Mouse (Mus musculus) left cerebral cortex, adult 8-10 months (tissue): ENCODE results near the gene Dcakd. TPM values are rescaled to one million over a fixed set of nuclear protein-coding genes. Genes with fewer than 3 reads are reported as not detected.

Source experiments
- DNase-seq, 2 experiments: peaks; one replicate each; pipeline ENCODE4 v3.0.0; 2022; ENCODE audit warnings: low spot score in 2 of 2
- total RNA-seq, 4 experiments: library from RNA; stranded (reverse); gene quantifications; 2 replicates each; pipeline ENCODE4 v1.2.4; 2022

Dcakd gene
- total RNA-seq, 4 experiments from 2014 or later = 36.7 to 45.3 (median 40.8) TPM

DNA sequence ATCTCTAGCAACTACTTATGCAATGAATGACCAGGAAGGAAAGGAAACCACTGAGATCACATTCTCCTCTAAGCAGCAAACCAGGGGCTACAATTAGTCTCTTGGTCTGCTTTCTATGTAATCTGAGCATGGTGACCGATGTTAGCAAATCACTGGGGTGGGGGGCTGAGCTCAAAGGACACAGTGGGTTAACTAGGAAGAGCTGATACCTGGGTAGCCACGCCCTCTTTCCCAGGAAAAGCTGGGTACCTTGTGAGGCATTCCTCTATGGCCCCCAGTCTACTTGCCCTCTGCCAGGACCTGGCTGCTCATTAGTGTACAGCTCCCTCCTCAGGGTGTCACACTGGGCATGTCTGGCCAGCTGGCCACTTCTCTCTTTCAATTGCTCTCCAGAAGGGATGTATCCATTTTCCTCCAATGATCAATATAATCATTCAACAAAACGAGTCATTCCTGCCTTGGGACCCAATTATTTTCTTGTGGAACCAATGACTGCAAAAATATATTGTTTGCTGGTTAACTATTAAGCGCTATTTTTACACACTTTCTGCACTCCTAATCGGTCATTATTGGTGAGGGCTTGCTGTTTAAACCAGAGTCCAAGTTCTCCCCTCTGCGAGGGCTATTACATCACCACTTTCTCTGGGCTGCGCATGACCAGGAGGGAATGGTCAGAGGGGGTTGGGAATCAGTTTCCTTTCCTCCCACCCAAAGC lies 21.7 kb downstream of the Dcakd start:
- no peak for DNase-seq

- DNase-seq = no peak
Measured at GRCm38 (mm10) chr11:103005254-103005981, 22.7 kb downstream of the Dcakd start.

DNA sequence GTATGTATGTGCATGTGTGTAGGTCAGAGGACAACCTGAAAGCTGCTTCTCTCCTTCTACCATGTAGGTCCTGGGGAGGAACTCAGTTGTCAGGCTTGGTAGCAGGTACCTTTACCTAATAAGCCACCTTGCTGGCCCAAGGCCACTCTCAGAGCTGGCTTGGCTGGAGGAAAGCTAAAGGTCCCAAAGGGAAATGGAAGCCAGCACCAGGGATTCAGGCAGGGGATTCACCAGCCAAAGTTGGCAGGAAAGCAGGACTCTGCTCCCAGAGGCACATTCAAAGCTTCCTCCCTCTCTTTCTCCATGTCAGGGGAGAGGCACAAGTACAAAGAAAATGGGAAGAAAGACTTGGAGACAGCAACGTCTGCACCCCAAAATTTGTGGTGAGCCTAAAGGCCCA lies 23.3 kb downstream of the Dcakd start:
- DNase-seq = no peak

DNA sequence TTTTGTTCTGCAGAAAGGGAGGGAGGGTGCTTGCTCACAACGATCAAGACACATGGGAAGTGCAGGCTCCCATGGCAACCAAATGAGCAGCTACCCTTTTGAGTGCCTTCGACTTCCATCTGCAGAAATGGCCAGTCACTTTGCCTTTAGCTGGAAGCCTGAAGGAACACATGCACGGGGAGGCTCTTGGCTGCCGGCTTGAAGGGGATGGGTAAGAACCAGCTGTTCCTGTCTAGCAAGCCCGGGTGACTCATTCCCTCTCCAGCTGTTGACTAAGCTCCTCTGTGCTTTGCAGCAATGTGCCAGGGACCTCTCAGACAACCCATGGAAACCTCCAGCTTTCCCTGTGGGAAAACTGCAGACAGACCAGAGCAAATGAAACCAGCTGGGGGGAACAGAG lies 24.9 kb downstream of the Dcakd start:
- peak; percentile 39 to 91 for DNase-seq

DNA sequence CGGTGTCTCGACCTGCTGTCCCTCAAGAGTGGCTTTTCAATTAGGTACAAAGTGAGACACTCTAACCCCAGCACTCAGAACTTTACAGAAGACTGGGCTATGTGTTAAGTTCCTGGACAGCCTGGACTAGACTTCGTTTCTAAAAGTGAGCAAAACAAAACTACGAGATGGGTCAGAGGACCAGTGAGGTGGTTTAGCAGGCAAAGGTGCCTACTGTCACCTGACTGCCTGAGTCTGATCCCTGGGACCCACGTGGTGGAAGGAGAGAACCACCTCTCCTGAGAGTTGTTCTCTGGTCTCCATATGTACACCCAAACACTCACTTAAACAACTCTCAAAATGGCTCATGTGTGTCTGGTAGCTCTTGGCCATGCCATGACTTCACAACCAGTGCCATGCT lies 27.1 kb downstream of the Dcakd start:
- no peak for DNase-seq

DNA sequence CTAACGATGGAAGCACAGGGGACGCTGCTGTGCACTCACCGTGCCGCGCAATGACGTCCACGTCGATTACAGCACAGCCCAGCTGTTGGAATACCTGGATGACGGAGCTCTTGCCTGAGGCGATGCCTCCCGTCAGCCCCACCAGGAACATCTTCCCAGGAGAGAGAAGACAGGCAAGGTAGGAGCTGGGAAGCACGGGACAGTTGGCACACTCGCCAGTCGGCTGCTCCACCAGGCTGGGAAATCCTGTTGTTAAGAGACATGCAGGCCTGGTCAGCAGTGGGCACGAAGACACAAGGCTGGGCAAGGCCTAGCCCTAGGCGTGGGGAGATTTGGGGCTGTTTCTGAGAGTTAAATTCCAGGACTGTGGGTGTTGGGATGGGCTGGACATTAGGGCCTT lies 28.0 kb downstream of the Dcakd start:
- DNase-seq = no peak

DNA sequence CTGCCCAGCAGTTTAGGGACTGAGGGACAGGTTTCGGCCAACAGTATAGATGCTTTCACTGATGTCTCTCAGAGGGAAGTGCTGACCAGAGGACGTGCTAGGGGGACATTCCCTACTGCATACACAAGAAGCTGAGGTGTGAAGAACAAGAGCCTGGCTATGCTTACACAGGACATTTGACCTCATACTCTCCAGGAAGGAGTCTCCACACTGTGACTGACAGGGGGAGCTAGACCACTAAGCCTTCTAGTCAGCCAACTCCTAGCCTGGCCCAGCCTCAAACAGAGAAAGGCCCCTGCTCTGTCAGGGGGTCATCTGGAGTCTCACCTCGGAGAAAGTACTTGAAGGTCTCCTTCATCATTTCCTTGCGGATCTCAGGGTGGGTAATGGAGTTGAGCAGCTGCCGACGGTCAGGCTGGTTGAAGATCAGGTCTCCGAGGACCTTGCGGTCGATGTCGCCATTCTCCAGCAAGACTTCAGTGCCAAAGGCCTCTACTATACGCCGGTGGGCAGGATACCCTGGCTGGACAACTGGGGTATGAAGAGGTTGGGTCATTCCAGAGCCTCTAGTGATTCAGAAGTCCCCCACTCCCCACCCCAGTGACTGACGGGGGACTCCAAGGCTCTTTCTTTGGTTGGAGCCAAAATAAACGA lies 28.7 kb downstream of the Dcakd start:
- no peak for DNase-seq

DNA sequence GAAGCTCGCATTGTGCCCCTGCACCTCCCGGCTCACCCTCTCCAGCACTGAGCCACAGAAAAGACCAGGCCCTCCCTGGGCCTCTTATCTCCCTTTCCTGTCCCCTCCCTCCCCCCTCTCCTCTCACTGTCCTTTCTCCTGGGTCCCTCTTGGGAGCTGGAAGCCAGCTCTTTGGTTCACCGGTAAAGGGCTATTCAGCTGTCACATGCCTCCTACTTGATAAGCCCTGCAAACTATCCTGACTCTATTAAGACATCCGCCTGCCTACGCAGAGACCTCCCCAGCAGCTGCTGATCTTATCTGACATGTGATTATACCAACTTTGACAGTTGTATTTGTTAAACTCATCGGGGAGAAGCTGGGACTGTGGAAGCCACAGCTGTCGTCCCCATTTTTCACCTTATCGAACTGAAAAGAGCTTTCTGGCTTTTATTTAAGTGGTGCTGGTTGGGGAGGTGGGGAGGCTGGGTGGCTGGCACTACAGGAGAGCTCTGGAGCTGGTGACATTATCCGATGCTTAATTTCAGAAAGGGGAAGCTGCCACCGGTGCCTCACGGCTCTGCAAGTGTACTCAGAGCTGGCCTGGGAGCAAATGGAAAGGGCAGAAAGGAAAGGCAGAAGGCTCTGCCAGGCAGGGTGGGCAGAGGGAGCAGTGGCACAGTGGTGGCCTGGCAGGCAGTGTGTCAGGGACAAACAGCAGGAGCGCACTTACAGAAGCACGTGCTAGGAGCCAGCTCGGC lies 29.4 kb downstream of the Dcakd start:
- DNase-seq = no peak

GRCm38 (mm10) chr11:102998254-102998576 lies 29.9 kb downstream of the Dcakd start:
- DNase-seq = no peak

DNA sequence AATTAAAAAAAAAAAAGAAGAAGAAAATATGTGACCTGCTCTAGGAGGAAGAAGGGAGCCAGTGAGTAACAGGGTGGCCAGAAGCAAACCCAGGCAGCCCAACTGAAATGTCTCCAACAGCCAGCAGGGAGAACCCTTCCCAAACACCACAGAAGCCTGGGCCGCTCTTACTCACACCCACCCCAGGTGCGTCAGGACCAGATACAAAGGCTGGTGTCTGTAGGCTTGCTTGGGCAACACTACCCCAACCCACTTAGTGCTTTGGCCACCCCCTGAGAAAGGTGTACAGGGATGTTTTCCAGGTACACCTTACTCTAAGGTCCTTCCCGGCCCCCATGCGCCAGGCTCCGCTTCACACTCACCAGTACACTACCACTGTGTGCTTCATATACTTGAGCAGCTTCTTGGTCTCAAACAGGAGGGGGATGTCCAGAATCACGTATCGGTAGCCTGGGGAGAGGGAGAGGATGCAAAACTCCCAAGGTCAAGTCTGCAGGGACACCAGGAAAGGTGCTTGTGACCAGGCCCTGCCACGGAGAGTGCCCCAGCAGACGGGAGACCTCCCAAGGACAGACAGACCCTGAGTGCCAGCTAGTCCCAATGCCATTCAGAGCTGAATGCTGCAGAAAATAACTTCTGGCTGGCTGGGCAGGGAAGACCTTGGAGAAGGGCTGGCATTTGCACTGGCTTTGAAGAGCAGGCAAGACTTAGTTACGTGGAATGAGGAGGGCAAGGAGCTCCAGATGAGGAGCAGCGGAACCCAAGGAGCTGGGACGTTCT lies 31.0 kb downstream of the Dcakd start:
- DNase-seq = no peak

DNA sequence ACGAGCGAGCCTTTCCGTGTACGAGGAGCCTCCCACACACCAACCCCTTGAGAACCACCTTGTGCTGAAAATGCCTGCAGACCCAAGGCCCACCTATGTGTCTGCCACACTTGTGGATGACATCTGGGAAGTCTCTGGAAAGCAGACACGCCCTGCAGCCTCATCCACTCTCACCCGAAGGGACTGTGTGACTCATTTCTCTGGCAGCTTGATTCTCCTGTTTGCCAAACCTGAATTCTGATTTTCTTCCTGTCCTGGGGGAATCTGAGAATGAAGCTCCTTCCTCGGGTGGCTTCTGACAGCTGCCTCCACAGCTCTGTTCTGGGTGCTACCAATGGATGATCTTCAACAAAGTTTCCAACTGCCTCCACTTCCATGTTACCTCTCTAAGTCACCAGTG lies 31.7 kb downstream of the Dcakd start:
- DNase-seq = no peak

GRCm38 (mm10) chr11:102994952-102995351 lies 33.2 kb downstream of the Dcakd start:
- no peak for DNase-seq

GRCm38 (mm10) chr11:102993420-102994029 lies 34.6 kb downstream of the Dcakd start:
- DNase-seq = no peak

- DNase-seq = peak in 1 of 2 experiments; percentile 47
Measured at GRCm38 (mm10) chr11:102992940-102993339, 35.2 kb downstream of the Dcakd start.

GRCm38 (mm10) chr11:102991681-102992080 lies 36.5 kb downstream of the Dcakd start:
- DNase-seq = no peak

GRCm38 (mm10) chr11:102990152-102990663 lies 37.9 kb downstream of the Dcakd start:
- DNase-seq = no peak

DNA sequence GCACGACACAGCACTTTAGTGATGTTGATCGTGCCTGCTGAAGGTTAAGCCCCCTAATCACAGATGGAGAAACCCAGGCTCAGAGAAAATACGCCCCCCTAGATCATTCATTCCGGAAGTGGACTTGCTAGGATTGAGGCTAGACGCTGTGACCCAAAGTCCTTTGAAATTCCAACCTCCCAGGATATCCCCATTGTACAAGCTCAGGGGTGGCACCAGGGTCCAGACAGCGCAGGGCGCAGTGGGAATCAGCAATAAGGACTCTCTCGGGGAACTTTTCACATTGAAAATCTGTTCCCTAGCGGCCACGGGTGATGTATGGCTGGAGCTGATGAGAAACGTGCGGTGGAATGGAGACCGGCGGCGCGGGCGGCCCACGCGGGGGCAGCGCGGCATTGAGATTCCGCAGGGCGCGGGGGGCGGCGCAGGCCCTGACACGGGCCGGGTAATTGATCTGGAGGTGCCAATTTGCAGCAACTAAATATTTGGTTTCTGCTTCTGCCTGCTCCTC lies 38.4 kb downstream of the Dcakd start:
- DNase-seq = no peak

DNA sequence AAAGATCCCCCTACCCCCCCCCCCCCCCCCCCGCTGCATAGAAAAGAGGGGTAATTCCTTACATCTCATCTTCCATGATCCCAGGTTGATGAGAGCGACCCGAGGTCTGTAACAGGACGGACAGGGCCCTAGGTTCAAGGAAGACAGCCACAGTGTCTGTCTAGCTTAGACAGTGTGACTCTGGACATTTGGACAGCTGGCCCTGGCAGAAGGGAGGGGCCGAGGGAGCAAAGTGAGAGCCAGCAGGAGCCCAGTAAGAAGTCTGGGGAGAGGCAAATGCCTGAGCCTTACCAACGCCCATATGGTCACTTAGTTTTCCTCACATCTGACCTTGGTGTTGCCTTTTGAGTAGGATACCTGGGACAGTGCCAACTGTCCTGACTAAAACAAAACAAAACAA lies 43.0 kb downstream of the Dcakd start:
- DNase-seq = no peak

DNA sequence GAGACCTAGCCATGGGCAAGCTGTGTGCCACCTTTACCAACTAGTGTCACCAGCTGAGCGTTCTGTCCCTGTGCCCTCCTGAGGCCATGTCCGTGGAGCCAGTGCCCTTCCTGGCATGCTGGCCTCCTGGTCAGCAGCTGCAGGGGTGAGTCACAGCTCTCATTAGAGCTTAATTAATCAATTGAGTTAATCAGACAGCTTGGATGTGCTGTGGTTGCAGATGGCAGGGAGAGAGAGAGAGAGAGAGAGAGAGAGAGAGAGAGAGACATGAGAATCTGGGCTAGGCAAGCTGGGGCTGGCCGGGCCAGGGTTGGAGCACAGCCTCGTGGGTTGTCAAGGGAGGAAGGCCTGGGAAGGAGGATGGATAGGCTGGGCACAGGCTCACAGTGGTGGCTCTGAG lies 43.5 kb downstream of the Dcakd start:
- no peak for DNase-seq

DNA sequence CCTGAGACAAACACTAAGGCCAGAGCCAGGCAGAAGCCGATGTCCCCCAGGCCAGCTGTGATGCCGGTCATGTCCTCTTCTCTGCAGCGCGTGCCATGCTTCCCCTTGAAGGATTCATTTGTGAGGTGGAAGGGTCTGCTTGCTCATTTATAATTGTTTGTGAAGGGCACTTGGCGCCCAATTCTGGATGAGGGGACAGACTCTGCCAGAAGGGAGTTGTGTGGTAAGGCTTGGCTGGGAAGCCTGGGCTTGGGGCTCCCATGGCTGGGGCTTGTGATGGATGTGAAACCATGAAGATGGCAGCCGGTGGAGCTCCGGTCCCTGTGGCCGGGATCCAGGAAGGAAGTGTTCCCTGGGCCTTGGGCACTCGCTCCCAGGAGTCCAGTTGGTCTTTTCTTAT lies 44.0 kb downstream of the Dcakd start:
- no peak for DNase-seq
